ENCODE assay signal across 33 mouse cellular contexts in genomic region chr9:47473776-47474365, GRCm38 (mm10). TPM values are rescaled to one million over a fixed set of nuclear protein-coding genes. Genes with fewer than 3 reads are reported as not detected.
DNase-seq lines count a peak whose midpoint lies in the region; ATAC-seq lines count a peak whose summit lies in the region.
"Had no signal": no experiment of that assay in that cellular context is flagged by ENCODE, and none has a peak within 500 bp of the region (broad histone marks: within the 10 kb centered on the region; RNA-seq: fewer than 3 reads in every experiment).

No protein-coding gene starts in this region.

- H3K36me3 ChIP-seq in midbrain, embryonic 11.5 days (ENCODE audit: control insufficient read depth, insufficient read depth, low read length), result no peaks in the 10 kb centered on the region
- H3K36me3 ChIP-seq in midbrain, embryonic 14.5 days (ENCODE audit: control insufficient read depth, insufficient read depth, low read length), result no peaks in the 10 kb centered on the region
- H3K36me3 ChIP-seq: embryonic facial prominence, embryonic 10.5 days; embryonic facial prominence, embryonic 13.5 days; G1E; heart, embryonic 12.5 days; heart, embryonic 15.5 days; kidney, embryonic 15.5 days had no signal

- peak; percentile 44 to 57 for DNase-seq in cerebellum, adult 18-20 months
- peak; percentile 63 for DNase-seq in cerebellum, adult 9-10 months
- DNase-seq in cerebellum, postnatal 10 days, result no peak
- peak; percentile 75 for DNase-seq in midbrain, embryonic 11.5 days (ENCODE audit: low spot score, missing footprints)
- no peak for DNase-seq in midbrain, embryonic 14.5 days
- DNase-seq in cerebellum, postnatal 36 days, result peak; percentile 40 to 41
- DNase-seq in lung, postnatal 25 days (ENCODE audit: low spot score), result no peak
- DNase-seq: adrenal gland, postnatal 10 days; adrenal gland, postnatal 36 days; B cell, adult 2 months; embryo, embryonic 11 days; gastrocnemius, adult 2 months; gastrocnemius, postnatal 14 days; heart, adult 18-20 months; heart, postnatal 10 days; heart, postnatal 4 days; kidney, adult 2 months had no signal

- H3K4me1 ChIP-seq in midbrain, embryonic 11.5 days (ENCODE audit: control insufficient read depth, insufficient read depth, low read length), result peaks cover 3% of the 10 kb centered on the region
- H3K4me1 ChIP-seq in midbrain, embryonic 14.5 days (ENCODE audit: control insufficient read depth, insufficient read depth, low read length), result 0 out of 2 replicates have a peak, but pooled peaks cover 3% of the 10 kb centered on the region
- H3K4me1 ChIP-seq: embryonic facial prominence, embryonic 13.5 days; forebrain, embryonic 13.5 days; heart, embryonic 15.5 days had no signal

- 81% methylated on average over 5 of the region's 5 CpGs for WGBS in midbrain, embryonic 11.5 days
- WGBS in midbrain, embryonic 14.5 days, result 86% methylated on average over 5 of the region's 5 CpGs

- no peak overlapping the region for H3K9ac ChIP-seq in midbrain, embryonic 11.5 days (ENCODE audit: low read length)
- no peak overlapping the region for H3K9ac ChIP-seq in midbrain, embryonic 14.5 days (replicated peaks; ENCODE audit: low read length)
- H3K9ac ChIP-seq: embryonic facial prominence, embryonic 13.5 days; forebrain, embryonic 13.5 days; heart, embryonic 12.5 days; heart, embryonic 15.5 days; hindbrain, embryonic 14.5 days; kidney, embryonic 15.5 days had no signal

- no peak overlapping the region for H3K27ac ChIP-seq in midbrain, embryonic 11.5 days (ENCODE audit: low read depth, low read length)
- H3K27ac ChIP-seq in midbrain, embryonic 14.5 days (replicated peaks; ENCODE audit: low read depth, low read length), result no peak overlapping the region
- H3K27ac ChIP-seq: embryonic facial prominence, embryonic 10.5 days; embryonic facial prominence, embryonic 13.5 days; forebrain, embryonic 13.5 days; gastrocnemius, adult 2 months; heart, embryonic 15.5 days; hindbrain, embryonic 14.5 days; hindbrain, postnatal 0 days; kidney, embryonic 15.5 days had no signal

- H3K4me3 ChIP-seq in midbrain, embryonic 11.5 days (ENCODE audit: low read depth, low read length), result no peak overlapping the region
- no peak overlapping the region for H3K4me3 ChIP-seq in midbrain, embryonic 14.5 days (replicated peaks; ENCODE audit: low read depth, low read length)
- H3K4me3 ChIP-seq: embryonic facial prominence, embryonic 10.5 days; embryonic facial prominence, embryonic 13.5 days; erythroblast, embryonic 14.5 days; forebrain, embryonic 13.5 days; gastrocnemius, adult 2 months; heart, embryonic 12.5 days; heart, embryonic 15.5 days; kidney, embryonic 15.5 days had no signal

- H3K4me2 ChIP-seq in midbrain, embryonic 11.5 days, result no peak overlapping the region
- no peak overlapping the region for H3K4me2 ChIP-seq in midbrain, embryonic 14.5 days (ENCODE audit: low read length)
- H3K4me2 ChIP-seq: embryonic facial prominence, embryonic 13.5 days; forebrain, embryonic 13.5 days; heart, embryonic 12.5 days; heart, embryonic 15.5 days; hindbrain, embryonic 14.5 days; kidney, embryonic 15.5 days had no signal

- H3K27me3 ChIP-seq in midbrain, embryonic 11.5 days (ENCODE audit: control insufficient read depth, insufficient read depth, low read length), result no peaks in the 10 kb centered on the region
- H3K27me3 ChIP-seq in midbrain, embryonic 14.5 days (ENCODE audit: control insufficient read depth, insufficient read depth, low read length), result no peaks in the 10 kb centered on the region
- H3K27me3 ChIP-seq: CH12.LX; embryonic facial prominence, embryonic 13.5 days; heart, embryonic 15.5 days; kidney, embryonic 15.5 days; Patski had no signal

- H3K9me3 ChIP-seq in midbrain, embryonic 11.5 days (ENCODE audit: control insufficient read depth, low read length), result no peaks in the 10 kb centered on the region
- no peaks in the 10 kb centered on the region for H3K9me3 ChIP-seq in midbrain, embryonic 14.5 days (ENCODE audit: control insufficient read depth, low read length)
- H3K9me3 ChIP-seq: embryonic facial prominence, embryonic 10.5 days; embryonic facial prominence, embryonic 13.5 days; forebrain, embryonic 13.5 days; heart, embryonic 12.5 days; heart, embryonic 15.5 days; kidney, embryonic 15.5 days had no signal

- ATAC-seq in cerebellum, adult (ENCODE audit: insufficient number of reproducible peaks, low FRiP score, low TSS enrichment), result no peak
- no peak for ATAC-seq in midbrain, embryonic 11.5 days (ENCODE audit: low FRiP score)
- no peak for ATAC-seq in midbrain, embryonic 14.5 days (ENCODE audit: low FRiP score, low TSS enrichment)
- ATAC-seq: forebrain, embryonic 13.5 days; forebrain, embryonic 16.5 days; hindbrain, postnatal 0 days; inflammation-experienced regulatory T-cells, adult 6 months; intestine, embryonic 16.5 days; Patski had no signal

RNA-seq across cellular contexts. Expression of gene Cadm1, which starts 56.1 kb away (rescaled TPM):
- polyA plus RNA-seq in midbrain, embryonic 11.5 days (2014; fragmentation: Nextera tagmentation; extraction: Ambion mirVana), result 87.3 and 90.9 TPM in 2 replicates
- 200 and 204 TPM in 2 replicates for polyA plus RNA-seq in midbrain, embryonic 14.5 days (2014; fragmentation: Nextera tagmentation; extraction: Ambion mirVana)
- polyA plus RNA-seq: G1E had no signal

Comparison
In these comparisons a context has a peak if more than half of its experiments do, and no peak if none do; other contexts are left out.
1. DNase-seq: peak in cerebellum, adult 18-20 months (2 of 2), cerebellum, adult 9-10 months (single experiment), midbrain, embryonic 11.5 days (single experiment) and cerebellum, postnatal 36 days (2 of 2); none in cerebellum, postnatal 10 days (0 of 2), midbrain, embryonic 14.5 days (single experiment) and lung, postnatal 25 days (single experiment).